Mouse (Mus musculus) layer of hippocampus, adult 9-11 months (tissue): ENCODE results near the gene Gm43064.
"Not testable (repeated sequence)": the region's sequence is repeated elsewhere in the genome, so short reads cannot be mapped to it uniquely, and the experiment has no call there.

Experiments
- DNase-seq: peaks from one replicate; pipeline ENCODE4 v3.0.0; 2022

Gene Gm43064

GRCm38 (mm10) chr3:103808891-103809798, at the start of gene Gm43064, which contains the start of the genes Dclre1b and Ap4b1:
Gm43064 (plus strand) TSS chr3:103809573.
Dclre1b (minus strand) TSS chr3:103809444.
Ap4b1 (plus strand) TSS chr3:103809520.
- DNase-seq = peak; percentile 91

GRCm38 (mm10) chr3:103766789-103767188, 42.6 kb upstream of the Gm43064 start:
- no peak for DNase-seq

- peak; percentile 30 for DNase-seq
These were observed 37.7 kb upstream of the Gm43064 start for GRCm38 (mm10) chr3:103771531-103772130.

DNA sequence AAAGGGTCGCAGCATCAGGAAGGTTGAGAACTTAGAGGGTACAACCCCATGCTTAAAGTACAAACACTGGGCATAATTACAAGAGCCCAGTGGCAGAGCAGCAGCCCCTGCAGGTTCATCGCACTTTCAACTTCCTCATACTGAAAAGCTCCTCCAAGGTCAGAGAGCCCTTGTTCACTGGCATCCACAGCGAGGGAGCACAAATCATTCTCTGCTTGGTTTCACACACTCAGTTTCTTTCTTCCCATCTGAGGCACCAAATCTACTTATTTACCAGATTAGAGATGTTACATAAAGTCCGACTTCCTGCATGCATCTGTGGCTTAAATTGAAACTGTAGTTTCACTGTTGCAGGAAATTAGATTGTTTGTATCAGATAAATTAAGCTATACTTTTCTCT, 36.5 kb upstream of the Gm43064 start:
- DNase-seq = no peak

- no peak for DNase-seq
These were observed 35.9 kb upstream of the Gm43064 start for GRCm38 (mm10) chr3:103773508-103773907.

- no peak for DNase-seq
These were observed 35.4 kb upstream of the Gm43064 start for GRCm38 (mm10) chr3:103774009-103774408.

- DNase-seq = peak; percentile 61
These were observed 31.4 kb upstream of the Gm43064 start for GRCm38 (mm10) chr3:103777940-103778339.

GRCm38 (mm10) chr3:103778660-103779059, 30.7 kb upstream of the Gm43064 start:
- no peak for DNase-seq

DNA sequence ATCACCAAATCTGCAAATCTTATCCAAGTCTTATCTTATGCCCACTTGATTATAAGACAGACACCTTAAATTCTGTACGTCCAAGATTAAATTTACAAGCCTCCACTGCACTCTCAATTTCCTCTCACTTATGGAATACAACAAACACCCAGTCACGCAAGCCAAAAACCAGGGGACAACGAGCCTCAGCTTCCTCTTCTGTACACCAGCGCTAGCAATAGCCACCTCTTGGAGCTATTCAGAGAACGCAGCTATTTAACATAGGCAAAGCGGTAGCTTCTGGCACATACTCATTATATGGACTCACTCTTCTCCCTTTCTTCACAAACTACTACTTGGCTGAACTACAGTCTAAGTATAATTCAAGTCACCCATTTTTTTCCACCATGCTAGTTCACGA, 30.2 kb upstream of the Gm43064 start:
- no peak for DNase-seq

- DNase-seq = peak; percentile 35
These were observed 29.1 kb upstream of the Gm43064 start for GRCm38 (mm10) chr3:103780271-103780670.

DNA sequence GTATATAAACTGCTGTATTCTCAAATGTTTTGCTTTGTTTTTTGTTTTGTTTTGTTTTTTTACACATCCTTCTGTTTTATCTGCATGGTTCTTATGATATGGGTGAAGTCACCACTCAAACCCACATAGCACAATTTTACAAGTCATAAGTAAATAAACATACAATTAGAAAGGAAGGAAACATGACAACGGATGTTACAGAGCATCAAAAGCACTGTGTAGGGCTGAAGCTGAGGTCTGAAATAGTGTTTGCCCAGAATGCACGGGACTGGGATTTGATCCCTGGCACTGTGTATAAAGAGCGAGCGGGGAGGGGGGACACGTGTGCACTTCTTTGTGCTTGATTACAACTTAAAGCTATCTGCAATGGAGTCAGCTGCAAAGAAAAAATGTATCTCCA, 28.6 kb upstream of the Gm43064 start:
- DNase-seq = no peak

GRCm38 (mm10) chr3:103782844-103783609, 26.3 kb upstream of the Gm43064 start:
- no peak for DNase-seq

- no peak for DNase-seq
These were observed 22.1 kb upstream of the Gm43064 start for GRCm38 (mm10) chr3:103787225-103787624.

- no peak for DNase-seq
These were observed 20.3 kb upstream of the Gm43064 start for GRCm38 (mm10) chr3:103789096-103789495.

GRCm38 (mm10) chr3:103789891-103790345, 19.5 kb upstream of the Gm43064 start:
- DNase-seq = no peak

- no peak for DNase-seq
These were observed 18.8 kb upstream of the Gm43064 start for GRCm38 (mm10) chr3:103790346-103791145.

GRCm38 (mm10) chr3:103791230-103792110, 17.9 kb upstream of the Gm43064 start, which contains the start of gene Hipk1:
Hipk1 (minus strand) TSS chr3:103791563.
- peak; percentile 95 for DNase-seq

DNA sequence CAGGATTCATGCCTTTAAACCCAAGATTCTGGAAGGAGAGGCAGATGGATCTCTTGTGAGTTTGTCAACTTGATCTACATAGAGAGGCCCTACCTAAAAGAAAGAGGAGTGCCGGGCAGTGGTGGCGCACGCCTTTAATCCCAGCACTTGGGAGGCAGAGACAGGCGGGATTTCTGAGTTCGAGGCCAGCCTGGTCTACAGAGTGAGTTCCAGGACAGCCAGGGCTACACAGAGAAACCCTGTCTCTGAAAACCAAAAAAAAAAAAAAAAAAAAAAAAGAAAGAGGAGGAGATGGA, 17.3 kb upstream of the Gm43064 start:
- not testable (repeated sequence) for DNase-seq

GRCm38 (mm10) chr3:103792566-103792965, 16.8 kb upstream of the Gm43064 start:
- no peak for DNase-seq

GRCm38 (mm10) chr3:103796389-103796788, 13.0 kb upstream of the Gm43064 start:
- DNase-seq = no peak

- DNase-seq = no peak
These were observed 9.9 kb upstream of the Gm43064 start for GRCm38 (mm10) chr3:103799507-103799906.
